Mouse (Mus musculus): ENCODE data around the gene 4930402H24Rik.

GRCm38 (mm10) chr2:130803706-130804105 is 102.5 kb downstream of the 4930402H24Rik start:
- TF ChIP-seq CTCF (IDR thresholded peaks at IDR 0.05; ENCODE audit: control insufficient read depth, insufficient read depth, insufficient read length) (no peak), MAX (IDR thresholded peaks at IDR 0.05) (no peak), USF1 (IDR thresholded peaks at IDR 0.05; ENCODE audit: low read depth) (no peak)
